Mouse (Mus musculus) hindbrain, embryonic 14.5 days (tissue): ENCODE results near the gene Otc. TPM values are rescaled to one million over a fixed set of nuclear protein-coding genes. Genes with fewer than 3 reads are reported as not detected.

Source experiments
- ATAC-seq: fragments of 200-750 bp; cut with Nextera tagmentation; 2 replicates; pipeline ENCODE4 v1.8.0; 2017; ENCODE audit warnings: moderate number of reproducible peaks, mild to moderate bottlenecking, moderate TSS enrichment, moderate library complexity; ENCODE audit not compliant: low FRiP score
- DNase-seq: peaks from one replicate; pipeline ENCODE4 v3.0.0-alpha.2; 2015; ENCODE audit warnings: low spot score
- H3K27ac ChIP-seq: fragments of 300-500 bp; sonication (generic); 2 replicates; pipeline ENCODE4 v1.5.1; 2014; ENCODE audit warnings: mild to moderate bottlenecking, moderate library complexity
- H3K27me3 ChIP-seq: fragments of 300-500 bp; sonication (generic); 2 replicates; pipeline ENCODE4 v1.6.1; 2014; ENCODE audit warnings: mild to moderate bottlenecking, low read length, mixed read lengths; ENCODE audit not compliant: control insufficient read depth, insufficient read depth
- H3K36me3 ChIP-seq: fragments of 300-500 bp; sonication (generic); replicated peaks from 2 replicates; pipeline ENCODE4 v1.6.1; 2014; ENCODE audit not compliant: control insufficient read depth, insufficient read depth
- H3K4me1 ChIP-seq: fragments of 300-500 bp; sonication (generic); replicated peaks from 2 replicates; pipeline ENCODE4 v1.6.1; 2014; ENCODE audit warnings: antibody characterized with exemption, low read length, mixed read lengths; ENCODE audit not compliant: control insufficient read depth, insufficient read depth
- H3K4me2 ChIP-seq: fragments of 300-500 bp; sonication (generic); replicated peaks from 2 replicates; pipeline ENCODE4 v1.6.1; 2014; ENCODE audit warnings: mild to moderate bottlenecking, moderate library complexity
- H3K4me3 ChIP-seq: fragments of 300-500 bp; sonication (generic); replicated peaks from 2 replicates; pipeline ENCODE4 v1.5.1; 2014; ENCODE audit warnings: mild to moderate bottlenecking, low read length
- H3K9ac ChIP-seq: fragments of 300-500 bp; sonication (generic); 2 replicates; pipeline ENCODE4 v1.6.1; 2014
- H3K9me3 ChIP-seq: fragments of 300-500 bp; sonication (generic); 2 replicates; pipeline ENCODE4 v1.6.1; 2016; ENCODE audit warnings: low read length; ENCODE audit not compliant: control insufficient read depth
- WGBS: fragments of 180-500 bp; shearing (Covaris S2); extraction: QIAGEN DNeasy Blood & Tissue Kit; methylation state at CpG from one replicate; pipeline ENCODE4 v1.1.7; 2014; 5-methylcytosine and 5-hydroxymethylcytosine counted together
- polyA plus RNA-seq: library from polyadenylated mRNA; unstranded; fragments of >200 nt; fragmentation: Nextera tagmentation; extraction: Ambion mirVana; gene quantifications from 2 replicates; pipeline ENCODE4 v1.2.1, GENCODE M21; 2014

Otc gene
- polyA plus RNA-seq, 1 experiment from 2014 or later = not detected

DNA sequence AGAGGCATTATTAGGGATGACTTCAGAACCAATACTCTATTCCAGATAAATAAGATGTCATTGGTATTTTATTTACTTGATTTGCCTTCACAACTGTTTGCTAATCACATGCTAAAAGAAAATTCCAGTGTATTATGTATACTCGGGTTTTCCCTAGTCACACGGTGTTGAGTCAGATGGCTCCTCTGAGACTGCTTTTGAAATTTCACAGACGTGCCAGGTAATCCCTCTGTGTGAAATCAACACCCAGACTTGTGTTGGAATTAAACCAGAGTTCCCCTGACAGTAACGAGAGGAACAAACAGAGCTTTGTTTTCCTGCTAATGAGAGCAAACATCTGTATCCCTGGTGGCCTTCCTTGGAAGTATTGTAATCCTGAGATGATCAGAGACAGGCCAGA is 103.8 kb downstream of the Otc start:
- Histone ChIP-seq H3K9ac (no peak overlapping the region), H3K4me3 (no peak overlapping the region), H3K36me3 (no peaks in the 10 kb centered on the region), H3K27ac (no peak overlapping the region), H3K9me3 (no peaks in the 10 kb centered on the region), H3K4me1 (no peaks in the 10 kb centered on the region), H3K4me2 (no peak overlapping the region), H3K27me3 (no peaks in the 10 kb centered on the region)
- 53% methylated on average over 4 of the region's 4 CpGs for WGBS
- ATAC-seq = no peak
- DNase-seq = no peak

Other genes with a start within 250 kb of the Otc start
- gene Srpx, start 134.6 kb upstream of the Otc start, polyA plus RNA-seq = 3.8 and 3.9 TPM in 2 replicates
- 31.7 and 32.9 TPM in 2 replicates for gene Rpgr, start 35.4 kb upstream of the Otc start, polyA plus RNA-seq
- 430 and 503 TPM in 2 replicates for gene Tspan7, start 232.9 kb downstream of the Otc start, polyA plus RNA-seq